Mouse (Mus musculus) B cell, adult 67 days (primary cell): ENCODE measurements around the gene Sepsecs. TPM values are rescaled to one million over a fixed set of nuclear protein-coding genes. Genes with fewer than 3 reads are reported as not detected.

Experiments
- total RNA-seq, 2 experiments: library from RNA; stranded (reverse); gene quantifications; 4 replicates each; pipeline ENCODE4 v1.2.4; 2023

The Sepsecs gene
- 10 to 100 TPM; 18.8 to 19.4 TPM for total RNA-seq

DNA sequence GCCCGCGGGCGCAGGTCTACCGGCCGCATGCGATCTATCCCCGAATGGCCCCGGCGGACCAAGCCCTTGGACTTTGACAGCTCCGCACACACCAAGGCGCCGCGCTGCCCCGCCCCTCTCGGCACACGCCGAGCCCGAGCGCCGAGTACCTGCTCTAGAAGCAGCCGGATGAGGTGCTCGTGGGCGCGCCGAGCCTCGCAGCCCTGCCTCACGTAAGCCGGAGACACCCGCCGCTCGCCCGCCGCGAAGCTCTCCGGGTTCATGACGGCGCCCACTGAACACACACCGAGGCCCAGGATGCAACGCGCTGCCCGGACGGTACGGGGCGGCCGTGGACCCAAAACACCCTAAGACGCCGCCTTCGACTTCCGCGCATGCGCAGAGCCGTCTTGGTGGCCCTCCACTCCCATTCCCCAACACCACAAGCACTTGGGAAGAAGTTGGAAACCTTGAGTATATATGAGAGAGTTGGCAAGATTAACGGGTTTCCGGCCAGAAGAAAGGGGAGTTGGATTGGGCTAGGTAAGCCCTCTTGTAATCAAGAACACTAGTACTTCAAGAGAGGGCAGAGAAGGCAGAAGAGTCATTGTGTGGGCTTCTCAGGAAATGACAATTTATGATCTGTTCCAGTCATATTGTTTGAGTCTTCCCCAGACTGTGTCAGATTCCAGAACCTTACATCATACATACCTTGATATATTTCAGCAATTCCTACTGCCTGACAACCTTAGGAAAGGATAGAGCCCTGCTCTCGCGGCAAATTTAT, at the start of gene Sepsecs:
Gene Sepsecs, minus strand, starts transcription at position 283 of the 766 bp plus-strand sequence.

Other genes starting within 250 kb of the Sepsecs start
- not detected for gene Ccdc149, start 198.2 kb downstream of the Sepsecs start, total RNA-seq
- not detected for gene Lgi2, start 103.2 kb downstream of the Sepsecs start, total RNA-seq
- 10 to 100 TPM in 1 of 2 experiments, 1 to 10 TPM in 1; 10.0 to 10.6 TPM for gene Pi4k2b, start 71.9 kb upstream of the Sepsecs start, total RNA-seq
- 10 to 100 TPM; 17.2 to 21.7 TPM for gene Zcchc4, start 105.7 kb upstream of the Sepsecs start, total RNA-seq
- gene Anapc4, start 164.3 kb upstream of the Sepsecs start, total RNA-seq = 10 to 100 TPM; 54.7 to 81.7 TPM